ENCODE assay signal across 15 mouse cellular contexts in genomic region chr13:37776675-37777074, GRCm38 (mm10).
"Had no signal": no experiment of that assay in that cellular context is flagged by ENCODE, and none has a peak within 500 bp of the region (broad histone marks: within the 10 kb centered on the region; RNA-seq: fewer than 3 reads in every experiment).

No protein-coding gene starts in this region.

- H3K4me3 ChIP-seq: kidney, embryonic 15.5 days; limb, embryonic 10.5 days; limb, embryonic 13.5 days; midbrain, embryonic 10.5 days; midbrain, embryonic 13.5 days had no signal

- DNase-seq: kidney, adult 2 months; kidney, postnatal 10 days; kidney, postnatal 4 days; liver, postnatal 0 days; lung, embryonic 14.5 days; thymus, adult 18-20 months had no signal

- H3K4me2 ChIP-seq: kidney, embryonic 15.5 days; limb, embryonic 13.5 days; midbrain, embryonic 13.5 days had no signal

- H3K36me3 ChIP-seq: kidney, embryonic 15.5 days; limb, embryonic 10.5 days; limb, embryonic 13.5 days; midbrain, embryonic 10.5 days; midbrain, embryonic 13.5 days had no signal

- H3K27me3 ChIP-seq: megakaryocyte, embryonic 14.5 days had no signal

- H3K9me3 ChIP-seq: kidney, embryonic 15.5 days; limb, embryonic 10.5 days; limb, embryonic 13.5 days; megakaryocyte, embryonic 14.5 days; midbrain, embryonic 10.5 days; midbrain, embryonic 13.5 days had no signal

- H3K27ac ChIP-seq: kidney, embryonic 15.5 days; limb, embryonic 10.5 days; limb, embryonic 13.5 days; liver, embryonic 14.5 days; midbrain, embryonic 10.5 days; midbrain, embryonic 13.5 days had no signal

- ATAC-seq: lung, postnatal 0 days; midbrain, embryonic 13.5 days; midbrain, embryonic 16.5 days had no signal

- H3K9ac ChIP-seq: kidney, embryonic 15.5 days; limb, embryonic 13.5 days; liver, embryonic 14.5 days; liver, postnatal 0 days; lung, embryonic 14.5 days; midbrain, embryonic 13.5 days had no signal
